In genomic region chr2:157459736-157460135, GRCm38 (mm10) we compare ENCODE assay signal across 8 mouse cellular contexts. TPM values are rescaled to one million over a fixed set of nuclear protein-coding genes. Genes with fewer than 3 reads are reported as not detected.
A peak's percentile ranks its signal among the peaks of the same experiment; 100 is the strongest.
DNase-seq lines count a peak whose midpoint lies in the region; ATAC-seq and TF ChIP-seq lines count a peak whose summit lies in the region.
"Had no signal": no experiment of that assay in that cellular context is flagged by ENCODE, and none has a peak within 500 bp of the region (broad histone marks: within the 10 kb centered on the region; RNA-seq: fewer than 3 reads in every experiment).

No protein-coding gene starts in this region.

- WGBS in forebrain, postnatal 0 days = 21% methylated on average over 5 of the region's 5 CpGs
- 6% methylated on average over 4 of the region's 5 CpGs for WGBS in midbrain, embryonic 12.5 days

- no peaks in the 10 kb centered on the region for H3K9me3 ChIP-seq in E14TG2a.4 (ENCODE audit: low read length)
- H3K9me3 ChIP-seq in forebrain, postnatal 0 days (ENCODE audit: low read length) = no peaks in the 10 kb centered on the region
- no peaks in the 10 kb centered on the region for H3K9me3 ChIP-seq in midbrain, embryonic 12.5 days
- H3K9me3 ChIP-seq: neural tube, embryonic 12.5 days had no signal

- H3K9ac ChIP-seq in forebrain, postnatal 0 days = no peak overlapping the region
- H3K9ac ChIP-seq in midbrain, embryonic 12.5 days (replicated peaks) = peak overlapping the region; percentile 51; the same call in 1 of the 2 replicates
- H3K9ac ChIP-seq: neural tube, embryonic 12.5 days had no signal

- peak overlapping the region; percentile 9; the same call in 1 of the 2 replicates for H3K27ac ChIP-seq in forebrain, postnatal 0 days (ENCODE audit: low read depth, low read length)
- H3K27ac ChIP-seq in midbrain, embryonic 12.5 days (replicated peaks) = peak overlapping the region; percentile 85
- H3K27ac ChIP-seq: neural tube, embryonic 12.5 days had no signal

- peaks cover 87% of the 10 kb centered on the region for H3K4me1 ChIP-seq in E14TG2a.4 (replicated peaks; ENCODE audit: low read depth, low read length)
- peaks cover 20% of the 10 kb centered on the region for H3K4me1 ChIP-seq in forebrain, postnatal 0 days (ENCODE audit: insufficient read depth)
- peaks cover 77% of the 10 kb centered on the region for H3K4me1 ChIP-seq in midbrain, embryonic 12.5 days

- no peak for ATAC-seq in forebrain, postnatal 0 days
- ATAC-seq in midbrain, embryonic 12.5 days (ENCODE audit: low FRiP score, low read depth) = no peak

- H3K4me2 ChIP-seq in forebrain, postnatal 0 days (ENCODE audit: low read depth) = no peak overlapping the region
- H3K4me2 ChIP-seq in midbrain, embryonic 12.5 days (replicated peaks) = no peak overlapping the region
- H3K4me2 ChIP-seq: neural tube, embryonic 12.5 days had no signal

- H3K27me3 ChIP-seq in E14TG2a.4 (ENCODE audit: insufficient read depth, low read length) = no peaks in the 10 kb centered on the region
- H3K27me3 ChIP-seq in forebrain, postnatal 0 days (ENCODE audit: insufficient read depth, low read length) = no peaks in the 10 kb centered on the region
- H3K27me3 ChIP-seq in midbrain, embryonic 12.5 days = peaks cover 11% of the 10 kb centered on the region; the same call in 1 of the 2 replicates
- H3K27me3 ChIP-seq: neural tube, embryonic 12.5 days had no signal

- peaks cover 66% of the 10 kb centered on the region for H3K36me3 ChIP-seq in E14TG2a.4 (ENCODE audit: insufficient read depth, low read length)
- peaks cover 56% of the 10 kb centered on the region for H3K36me3 ChIP-seq in forebrain, postnatal 0 days (ENCODE audit: insufficient read depth)
- peaks cover 12% of the 10 kb centered on the region for H3K36me3 ChIP-seq in midbrain, embryonic 12.5 days

- peak; percentile 31 for DNase-seq in MN1 (ENCODE audit: low spot score)
- no peak for DNase-seq in forebrain, postnatal 0 days
- no peak for DNase-seq in natural killer cell, adult 2 months (ENCODE audit: low spot score in 2 of 2)
- no peak for DNase-seq in left cerebral cortex, adult 8-10 months (ENCODE audit: low spot score in 2 of 2)
- no peak for DNase-seq in urinary bladder, adult 2 months (ENCODE audit: low spot score)

- no peak for TF ChIP-seq CTCF in E14TG2a.4 (conservative IDR thresholded peaks at IDR 0.05; ENCODE audit: low read length)
- TF ChIP-seq CTCF in forebrain, postnatal 0 days (IDR thresholded peaks at IDR 0.05; ENCODE audit: low read depth) = peak; percentile 54

- peak overlapping the region; percentile 29 for H3K4me3 ChIP-seq in E14TG2a.4 (replicated peaks; ENCODE audit: low read length)
- no peak overlapping the region for H3K4me3 ChIP-seq in forebrain, postnatal 0 days (ENCODE audit: low read depth, low read length)
- H3K4me3 ChIP-seq in midbrain, embryonic 12.5 days = no peak overlapping the region
- H3K4me3 ChIP-seq: neural tube, embryonic 12.5 days had no signal

RNA-seq across cellular contexts. Expression of gene Src, which starts 41.5 kb away (rescaled TPM):
- total RNA-seq in forebrain, postnatal 0 days (2014; rRNA removed) = 96.0 and 124 TPM in 2 replicates
- polyA plus RNA-seq in forebrain, postnatal 0 days (2015; fragmentation: Nextera tagmentation; extraction: Ambion mirVana) = 22.8 and 29.1 TPM in 2 replicates
- 33.5 and 36.6 TPM in 2 replicates for polyA plus RNA-seq in midbrain, embryonic 12.5 days (2016; fragmentation: Nextera tagmentation; extraction: Ambion mirVana)
- total RNA-seq in left cerebral cortex, adult 8-10 months (2022) = 100 to 1,000 TPM; 107 to 122 (median 115) TPM
- polyA plus RNA-seq in urinary bladder, adult 2 months (2012; rRNA removed) = 63.4 and 72.7 TPM in 2 replicates
